Comparison of ENCODE assay signal across 9 mouse cellular contexts in genomic region chr6:86141820-86142219, GRCm38 (mm10). TPM values are rescaled to one million over a fixed set of nuclear protein-coding genes. Genes with fewer than 3 reads are reported as not detected.
A peak's percentile ranks its signal among the peaks of the same experiment; 100 is the strongest.
DNase-seq lines count a peak whose midpoint lies in the region; ATAC-seq and TF ChIP-seq lines count a peak whose summit lies in the region.
"Had no signal": no experiment of that assay in that cellular context is flagged by ENCODE, and none has a peak within 500 bp of the region (broad histone marks: within the 10 kb centered on the region; RNA-seq: fewer than 3 reads in every experiment).

No protein-coding gene starts in this region.

- peak; percentile 77 for TF ChIP-seq CTCF in kidney, postnatal 0 days (IDR thresholded peaks at IDR 0.05; ENCODE audit: low read depth)

- no peaks in the 10 kb centered on the region for H3K4me1 ChIP-seq in forebrain, embryonic 11.5 days (replicated peaks; ENCODE audit: control insufficient read depth, insufficient read depth, low read length)
- no peaks in the 10 kb centered on the region for H3K4me1 ChIP-seq in kidney, postnatal 0 days (replicated peaks; ENCODE audit: insufficient read depth, low read length)

- H3K4me2 ChIP-seq in forebrain, embryonic 11.5 days (ENCODE audit: low read depth, low read length, severe bottlenecking): no peak overlapping the region
- no peak overlapping the region for H3K4me2 ChIP-seq in kidney, postnatal 0 days (ENCODE audit: low read length)

- WGBS in forebrain, embryonic 11.5 days: 12% methylated on average over 3 of the region's 3 CpGs
- 24% methylated on average over 3 of the region's 3 CpGs for WGBS in kidney, postnatal 0 days

- no peaks in the 10 kb centered on the region for H3K9me3 ChIP-seq in forebrain, embryonic 11.5 days (ENCODE audit: control insufficient read depth, low read length)
- H3K9me3 ChIP-seq in kidney, postnatal 0 days (replicated peaks; ENCODE audit: low read length): no peaks in the 10 kb centered on the region

- H3K36me3 ChIP-seq in forebrain, embryonic 11.5 days (ENCODE audit: control insufficient read depth, insufficient read depth, low read length): no peaks in the 10 kb centered on the region
- no peaks in the 10 kb centered on the region for H3K36me3 ChIP-seq in kidney, postnatal 0 days (ENCODE audit: insufficient read depth, low read length)

- ATAC-seq in forebrain, embryonic 11.5 days (replicated peaks; ENCODE audit: low FRiP score): no peak
- ATAC-seq in kidney, postnatal 0 days (replicated peaks; ENCODE audit: low FRiP score, low read depth): no peak
- no peak for ATAC-seq in inflammation-experienced regulatory T-cells, adult 6 months

- no peak overlapping the region for H3K4me3 ChIP-seq in forebrain, embryonic 11.5 days (ENCODE audit: low read depth, low read length)
- H3K4me3 ChIP-seq in kidney, postnatal 0 days (replicated peaks; ENCODE audit: low read depth, low read length): no peak overlapping the region
- H3K4me3 ChIP-seq: myocyte had no signal

- no peaks in the 10 kb centered on the region for H3K27me3 ChIP-seq in forebrain, embryonic 11.5 days (ENCODE audit: control insufficient read depth, insufficient read depth, low read length)
- H3K27me3 ChIP-seq in kidney, postnatal 0 days (ENCODE audit: insufficient read depth, low read length): no peaks in the 10 kb centered on the region

- H3K9ac ChIP-seq in forebrain, embryonic 11.5 days (ENCODE audit: low read length): no peak overlapping the region
- H3K9ac ChIP-seq in kidney, postnatal 0 days (ENCODE audit: low read depth, low read length): no peak overlapping the region

- peak; percentile 40 for DNase-seq in urinary bladder, postnatal 10 days (ENCODE audit: low spot score)
- no peak for DNase-seq in urinary bladder, adult 2 months (ENCODE audit: low spot score)
- peak; percentile 91 for DNase-seq in brain, adult 2 months (ENCODE audit: low read depth, low spot score)
- peak; percentile 90 for DNase-seq in forebrain, embryonic 11.5 days (ENCODE audit: low spot score)
- peak; percentile 92 for DNase-seq in kidney, postnatal 0 days (ENCODE audit: low spot score)
- DNase-seq in lung, postnatal 14 days: peak; percentile 84
- DNase-seq in right cerebral cortex, postnatal 25 days: peak; percentile 42

- H3K27ac ChIP-seq in forebrain, embryonic 11.5 days (ENCODE audit: low read depth, low read length): no peak overlapping the region
- no peak overlapping the region for H3K27ac ChIP-seq in kidney, postnatal 0 days

RNA-seq across cellular contexts. Expression of gene Tgfa, which starts 53.2 kb away (rescaled TPM):
- 11.4 and 14.3 TPM in 2 replicates for polyA plus RNA-seq in urinary bladder, adult 2 months (2012; rRNA removed)
- 1.7 and 1.9 TPM in 2 replicates for polyA plus RNA-seq in forebrain, embryonic 11.5 days (2014; fragmentation: Nextera tagmentation; extraction: Ambion mirVana)
- polyA plus RNA-seq in kidney, postnatal 0 days (2015; fragmentation: Nextera tagmentation; extraction: Ambion mirVana): 5.7 and 6.1 TPM in 2 replicates
- polyA plus RNA-seq in inflammation-experienced regulatory T-cells, adult 6 months (2017; shearing (Covaris generic)): under 1 TPM in 1 of 3 experiments, not detected in 2; 0.28 TPM
